Mouse (Mus musculus) lung, adult 2 months (tissue): ENCODE measurements around the gene Pex11g.

Source experiments
- CTCF ChIP-seq: fragments of 200-500 bp; IDR thresholded peaks from 2 replicates; pipeline ENCODE4 v1.5.1; 2011; ENCODE audit warnings: mild to moderate bottlenecking, low read length, control low read depth; ENCODE audit not compliant: insufficient read depth
- POLR2A ChIP-seq: fragments of 200-500 bp; IDR thresholded peaks from 2 replicates; pipeline ENCODE4 v1.6.1; 2011; ENCODE audit warnings: low read depth, mild to moderate bottlenecking, control low read depth, low read length, borderline replicate concordance; ENCODE audit errors: extremely low read depth

DNA sequence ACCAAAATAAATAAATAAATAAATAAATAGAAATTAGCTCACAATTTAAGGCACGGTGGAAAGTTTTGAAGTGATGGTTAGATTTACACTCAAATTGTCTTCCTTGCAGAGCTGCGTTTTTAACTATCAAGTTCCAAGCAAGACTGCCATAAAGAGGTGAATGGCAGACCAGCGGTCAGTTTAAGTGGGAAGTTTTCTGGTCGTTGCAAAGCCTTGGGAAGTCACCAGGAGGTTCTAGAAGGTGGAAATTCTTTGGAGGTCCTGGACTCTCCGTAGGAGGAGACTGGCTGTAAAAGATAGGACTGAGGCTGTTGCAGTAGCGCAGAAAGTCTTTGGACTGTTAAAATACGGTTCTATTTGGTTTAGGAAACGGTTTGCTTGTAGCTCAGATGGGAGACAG, 32.3 kb upstream of the Pex11g start:
- TF ChIP-seq CTCF, result no peak
- TF ChIP-seq POLR2A, result no peak
